Mouse (Mus musculus): ENCODE data around the gene Gm4894.

Gm4894 gene

GRCm38 (mm10) chr9:49250231-49250630 lies at the start of gene Gm4894:
Gm4894 (plus strand) TSS chr9:49250531.
- peak in 1 of 2 experiments; percentile 3 for DNase-seq

GRCm38 (mm10) chr9:49206331-49206730 lies 44.0 kb upstream of the Gm4894 start:
- DNase-seq, result no peak

DNA sequence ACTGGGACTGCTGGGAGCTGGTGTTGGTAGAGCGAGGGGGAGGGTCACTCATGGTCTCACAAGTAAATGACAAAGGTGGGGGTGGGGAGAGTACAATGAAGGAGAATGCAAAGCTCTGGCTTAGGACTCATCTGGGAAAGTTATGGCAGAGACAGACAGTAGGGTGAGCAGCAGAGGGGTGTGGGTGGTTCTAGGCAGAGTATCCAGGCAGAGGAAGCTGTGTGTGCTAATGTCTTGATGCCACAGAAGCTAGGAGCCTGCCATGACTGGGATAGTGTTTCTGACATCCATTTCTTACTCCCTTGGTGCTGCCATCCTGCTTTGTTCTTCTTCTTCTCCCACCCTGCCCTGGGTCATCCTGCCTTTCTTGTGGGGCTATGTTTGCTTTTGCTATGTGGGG lies 38.8 kb upstream of the Gm4894 start:
- no peak for DNase-seq

GRCm38 (mm10) chr9:49214734-49215133 lies 35.6 kb upstream of the Gm4894 start:
- no peak for DNase-seq

DNA sequence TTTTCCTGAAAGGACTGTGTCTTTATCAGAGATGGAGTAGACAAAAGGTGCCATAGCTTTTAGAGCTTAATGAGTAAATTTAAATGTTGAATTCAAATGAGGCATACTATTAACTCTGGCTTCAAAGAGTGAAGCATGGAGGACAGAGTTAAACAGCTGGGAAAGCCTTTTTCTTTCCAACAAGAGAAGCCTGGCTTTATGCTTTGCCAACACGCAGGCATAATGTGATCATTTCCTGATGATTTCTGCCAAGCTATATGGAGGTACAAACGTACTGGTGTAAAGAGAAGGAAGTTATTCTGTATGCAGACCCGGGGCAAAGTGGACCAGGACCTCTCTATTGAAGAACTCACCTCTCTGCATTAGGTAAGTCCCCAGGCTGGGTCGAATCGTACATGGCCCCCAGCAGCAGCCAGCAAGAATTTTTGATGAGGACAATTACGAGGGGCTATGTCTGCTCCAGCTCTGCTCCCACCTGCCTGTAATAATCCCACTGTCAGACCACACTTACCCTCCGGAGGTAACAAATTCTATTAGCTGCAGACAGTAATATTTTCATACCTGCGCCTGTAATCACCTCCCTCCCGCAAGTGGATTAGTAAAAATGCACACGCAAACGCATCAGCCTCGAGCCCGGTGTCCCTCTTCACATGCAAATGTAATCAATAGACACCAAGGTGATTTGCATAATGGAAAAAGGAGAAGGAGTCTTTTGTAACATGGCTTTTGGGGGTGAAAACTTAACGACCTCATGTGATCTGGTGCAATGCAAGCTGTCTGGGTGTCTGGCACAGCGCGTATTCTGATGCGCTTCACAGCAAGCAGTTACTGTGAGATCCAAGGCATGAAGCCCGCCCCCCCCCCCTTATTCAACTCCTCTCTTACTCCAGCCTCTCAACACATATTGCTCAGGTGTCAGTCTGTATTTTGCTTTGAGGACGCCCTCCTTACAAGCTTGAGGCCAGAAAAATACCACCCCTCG lies 32.4 kb upstream of the Gm4894 start:
- no peak for DNase-seq

- DNase-seq, result no peak
Measured at GRCm38 (mm10) chr9:49224488-49224887, 25.8 kb upstream of the Gm4894 start.

DNA sequence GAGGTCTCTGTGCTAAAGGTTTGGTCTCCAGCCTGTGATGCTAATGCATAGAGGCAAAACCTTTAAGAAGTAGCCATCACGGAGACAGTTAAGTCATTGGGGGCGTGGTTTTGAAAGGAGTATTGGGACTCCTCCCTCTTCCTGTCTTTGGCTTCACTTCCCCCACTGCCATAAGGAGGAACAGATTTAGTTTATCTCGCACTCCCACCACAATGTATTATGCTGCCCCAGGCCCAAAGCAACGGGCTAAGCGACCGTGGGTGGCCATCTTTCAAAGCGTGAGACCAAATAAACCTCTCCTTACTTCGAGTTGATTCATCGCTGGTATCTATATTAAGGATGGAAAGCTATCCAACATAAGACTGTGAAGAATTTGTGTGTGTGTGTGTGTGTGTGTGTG lies 22.9 kb upstream of the Gm4894 start:
- DNase-seq, result no peak

DNA sequence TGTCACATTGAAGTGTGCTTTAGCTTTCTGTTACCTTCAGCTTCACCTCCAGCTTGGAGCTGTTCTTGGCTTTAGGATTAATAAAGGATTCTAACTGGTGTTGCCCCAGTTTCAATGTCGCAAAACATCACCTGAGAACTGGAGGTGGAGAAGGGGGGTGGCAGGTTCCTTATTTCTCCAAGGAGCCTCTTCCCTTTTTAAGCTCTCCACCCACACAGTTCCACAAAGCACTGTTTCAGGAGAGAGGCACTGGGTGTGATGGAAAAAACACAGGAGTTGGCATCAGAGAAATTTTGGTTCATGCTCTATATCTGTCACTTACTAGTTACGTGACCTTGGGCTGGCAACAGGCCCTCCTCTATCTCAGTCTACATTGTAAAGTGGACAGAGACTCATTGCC lies 21.3 kb upstream of the Gm4894 start:
- no peak for DNase-seq

DNA sequence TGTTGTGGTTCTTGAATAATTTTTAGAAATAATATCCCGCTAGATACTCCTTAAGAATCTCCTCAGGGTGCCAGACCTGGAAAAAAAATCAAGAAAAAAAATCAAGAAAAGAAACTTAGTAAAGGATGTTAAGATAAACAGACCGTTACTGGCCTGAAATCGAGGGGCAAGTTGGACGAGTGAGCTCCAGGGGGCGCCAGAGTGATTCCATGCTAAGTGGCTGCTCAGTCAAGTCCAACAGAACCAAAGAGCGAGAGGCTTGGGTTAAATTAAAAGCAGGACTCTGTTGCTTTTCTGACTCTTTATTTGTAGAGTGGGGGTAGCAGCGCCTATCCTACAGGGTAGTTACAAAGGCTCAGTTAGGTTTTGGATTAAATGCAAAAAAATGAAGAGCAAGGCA lies 3.5 kb upstream of the Gm4894 start:
- DNase-seq, result peak in 1 of 2 experiments; percentile 7

- no peak for DNase-seq
Measured at GRCm38 (mm10) chr9:49268949-49269348, 18.6 kb downstream of the Gm4894 start.

DNA sequence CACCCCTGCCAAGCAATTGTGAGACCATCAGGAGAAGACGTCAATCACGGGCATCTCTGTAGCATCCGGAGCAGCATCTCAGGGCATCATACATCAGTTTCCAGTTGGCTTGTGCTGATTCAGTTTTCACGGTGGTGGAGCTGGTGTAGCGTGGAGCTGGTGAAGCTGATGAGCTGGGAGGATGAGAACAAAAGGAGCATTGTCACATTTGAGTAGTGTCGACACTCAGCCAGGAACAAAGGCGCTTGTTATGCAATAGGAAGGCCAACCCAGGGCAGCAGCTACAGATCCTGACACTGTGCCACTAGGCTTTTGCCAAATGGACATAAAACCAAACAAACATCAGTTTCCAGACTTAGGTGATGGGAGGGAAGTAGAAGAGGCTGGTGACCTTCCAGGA lies 23.2 kb downstream of the Gm4894 start:
- no peak for DNase-seq

- no peak for DNase-seq
Measured at GRCm38 (mm10) chr9:49275976-49276375, 25.6 kb downstream of the Gm4894 start.

DNA sequence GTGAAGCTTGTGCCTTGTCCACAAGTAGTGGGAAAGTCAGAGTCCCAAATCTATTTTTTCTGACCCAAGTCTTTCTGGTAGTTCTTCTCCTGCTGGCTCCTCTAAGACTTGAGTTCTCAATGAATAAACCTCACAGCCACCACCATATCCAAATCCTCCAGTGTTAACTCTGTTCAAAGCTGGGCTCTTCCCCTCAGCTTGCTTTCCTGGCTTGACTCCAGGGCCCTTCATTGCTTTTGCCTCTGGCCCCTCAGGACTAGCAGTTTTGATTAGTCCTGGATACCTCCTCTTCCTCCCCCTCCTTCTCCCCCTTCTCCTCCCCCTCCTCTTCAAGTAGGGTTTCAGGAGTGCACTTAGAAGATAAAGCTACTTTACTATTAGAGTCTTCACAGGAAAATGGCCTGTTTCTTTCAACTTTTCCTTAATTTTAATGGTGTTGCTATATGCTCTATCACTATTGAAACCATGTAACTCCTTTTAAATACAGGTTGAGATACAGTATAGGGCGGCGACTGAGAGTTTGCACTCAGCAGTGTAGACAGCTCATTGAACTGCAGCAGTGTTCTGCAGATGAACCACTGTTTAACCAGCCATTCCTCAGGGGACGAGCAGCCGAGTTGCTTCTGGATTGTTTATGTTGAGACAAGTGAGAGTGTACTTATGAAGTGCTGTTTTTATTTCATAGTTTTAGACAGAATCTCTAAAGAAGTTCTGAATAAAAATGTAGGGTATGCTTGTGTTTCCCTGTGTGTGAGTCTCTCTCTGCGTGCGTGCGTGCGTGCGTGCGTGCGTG lies 26.4 kb downstream of the Gm4894 start:
- DNase-seq, result no peak

- DNase-seq, result no peak
Measured at GRCm38 (mm10) chr9:49295101-49295500, 44.8 kb downstream of the Gm4894 start.

- DNase-seq, result no peak
Measured at GRCm38 (mm10) chr9:49307576-49307975, 57.2 kb downstream of the Gm4894 start.

DNA sequence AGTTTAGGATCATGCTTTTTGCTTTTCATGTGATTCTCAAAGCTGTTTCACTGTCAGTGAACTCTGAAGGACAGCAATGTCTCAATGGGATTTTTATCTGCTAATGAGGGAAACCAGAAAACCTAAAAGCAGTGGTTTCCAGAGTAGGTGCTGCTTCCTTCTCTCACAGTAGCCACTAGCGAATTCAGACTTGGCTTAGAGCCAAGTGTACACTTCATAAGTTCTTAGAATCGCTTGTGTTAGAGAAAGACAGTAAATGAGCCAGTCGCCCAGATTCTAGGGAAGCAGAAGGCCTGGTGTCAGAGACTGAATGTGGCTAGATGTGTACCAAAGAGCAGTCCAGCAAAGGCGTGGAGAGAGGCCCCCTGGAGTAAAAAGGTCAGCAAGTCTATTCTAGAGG lies 60.5 kb downstream of the Gm4894 start:
- DNase-seq, result no peak

DNA sequence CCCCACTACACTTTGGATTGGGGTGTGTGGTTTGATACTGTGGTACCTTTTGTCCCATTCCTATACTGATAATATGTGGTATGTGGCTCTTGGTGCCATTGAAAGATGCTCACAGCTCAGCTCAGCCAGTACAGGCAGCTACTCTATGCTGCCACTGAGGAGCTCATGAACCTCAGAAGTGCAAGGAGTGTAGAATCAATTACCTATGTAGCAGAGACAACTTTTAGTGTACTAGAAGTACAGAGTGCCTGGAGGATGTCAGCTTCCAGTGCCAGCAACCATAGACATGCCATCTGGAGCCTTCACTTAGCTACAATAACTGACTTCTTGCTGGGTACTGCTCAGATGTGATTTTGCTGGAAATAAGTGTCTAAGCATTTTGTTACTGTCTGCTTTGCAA lies 68.3 kb downstream of the Gm4894 start:
- DNase-seq, result no peak
